Mouse (Mus musculus): ENCODE data around the gene Cbx7.
"Not testable (repeated sequence)": the region's sequence is repeated elsewhere in the genome, so short reads cannot be mapped to it uniquely, and the experiment has no call there.

The Cbx7 gene

DNA sequence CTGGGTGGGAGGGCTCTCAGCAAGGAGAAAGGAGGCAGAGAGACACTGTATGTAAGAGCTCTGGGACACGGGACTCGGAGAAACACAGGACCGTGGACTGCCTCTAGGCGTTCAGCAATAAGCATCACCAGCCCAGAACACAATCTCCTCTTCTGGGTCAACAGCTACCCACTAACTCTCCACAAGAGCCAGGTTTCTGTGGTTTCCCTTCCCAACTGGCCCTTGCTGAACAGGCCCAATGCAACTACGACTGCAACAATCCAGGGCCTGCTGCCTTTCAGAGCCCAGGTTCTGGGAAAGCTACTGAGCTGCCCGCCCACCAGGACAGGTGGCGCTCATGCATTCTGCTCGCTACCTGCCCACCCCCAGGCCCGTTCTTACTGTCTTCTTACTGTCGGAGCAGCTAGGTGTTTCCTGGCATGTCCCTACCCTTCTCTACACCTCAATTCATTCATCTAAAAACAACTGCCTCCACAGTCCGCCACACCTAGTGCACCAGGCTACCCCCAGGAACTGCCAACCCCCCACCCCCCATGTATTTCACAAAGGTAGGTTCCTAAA is 44.0 kb downstream of the Cbx7 start:
- DNase-seq (ENCODE audit: extremely low spot score), result no peak

DNA sequence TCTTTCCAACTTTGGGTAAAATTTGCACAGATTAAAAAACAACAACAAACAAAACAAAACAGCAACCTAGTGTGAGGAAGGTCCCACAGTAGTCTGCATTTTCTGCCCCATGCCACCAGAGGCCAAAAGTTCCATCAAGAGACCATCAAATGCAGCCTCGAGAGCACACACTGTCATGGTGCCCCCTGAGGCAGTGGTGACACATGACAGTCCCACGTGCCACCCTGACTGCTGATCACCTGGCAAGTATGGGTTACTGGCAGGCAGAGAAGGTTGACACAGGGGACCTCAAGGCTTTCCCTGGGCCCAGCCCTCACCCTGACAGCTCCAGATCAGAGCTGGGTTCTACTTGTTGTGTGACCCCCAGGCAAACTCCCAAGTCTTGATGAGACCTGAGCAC is 51.1 kb downstream of the Cbx7 start:
- DNase-seq (ENCODE audit: extremely low spot score), result no peak

DNA sequence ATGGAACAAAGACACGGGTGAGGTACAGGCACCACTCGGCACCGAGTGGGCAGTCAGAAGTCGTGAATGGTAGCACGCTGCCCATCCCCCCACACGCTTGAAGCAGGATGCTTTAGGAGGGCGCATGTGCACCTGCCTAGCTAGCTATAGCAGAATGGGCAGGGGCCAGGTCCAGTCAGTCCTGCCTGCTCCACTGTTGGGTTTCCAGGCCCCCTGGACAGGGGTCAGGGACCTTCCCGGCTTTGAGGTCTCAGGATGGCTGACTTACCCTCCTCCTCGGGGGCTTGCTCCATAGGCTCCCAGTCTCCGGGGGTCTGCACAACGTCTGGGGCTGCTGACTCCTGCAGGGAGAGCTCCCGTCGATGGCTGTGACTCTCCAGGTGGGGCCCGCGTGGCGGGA is 52.4 kb downstream of the Cbx7 start:
- no peak for DNase-seq (ENCODE audit: extremely low spot score)

DNA sequence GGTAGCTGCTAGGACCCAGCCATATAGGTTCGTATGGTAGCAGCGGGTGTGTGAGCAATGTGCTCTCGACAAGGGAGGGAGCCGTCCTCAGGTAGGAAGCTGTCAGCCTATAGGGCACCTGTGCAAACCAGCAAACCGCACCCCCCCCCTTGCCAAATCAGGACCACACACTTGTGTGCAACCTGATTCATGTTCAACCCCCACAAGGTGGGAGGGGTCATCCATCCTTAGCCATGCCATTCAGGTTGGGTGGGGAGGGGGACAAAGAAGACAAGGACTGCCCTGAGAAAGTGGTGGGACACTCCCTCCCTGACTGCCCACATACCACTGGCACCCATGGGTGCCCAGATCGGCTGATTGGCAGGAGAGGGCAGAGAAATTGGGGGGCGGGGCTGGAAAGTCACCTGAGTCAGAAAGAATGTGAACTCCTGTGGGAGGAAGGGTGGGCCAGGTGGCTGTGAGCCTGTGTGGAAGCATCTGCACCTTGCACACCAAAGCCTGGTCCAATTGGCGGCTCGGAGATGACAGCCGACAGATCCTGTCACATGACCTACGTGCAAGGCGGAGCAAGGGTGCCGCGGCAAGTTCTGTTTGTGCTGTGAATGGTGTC is 53.7 kb downstream of the Cbx7 start:
- DNase-seq (ENCODE audit: extremely low spot score), result no peak

DNA sequence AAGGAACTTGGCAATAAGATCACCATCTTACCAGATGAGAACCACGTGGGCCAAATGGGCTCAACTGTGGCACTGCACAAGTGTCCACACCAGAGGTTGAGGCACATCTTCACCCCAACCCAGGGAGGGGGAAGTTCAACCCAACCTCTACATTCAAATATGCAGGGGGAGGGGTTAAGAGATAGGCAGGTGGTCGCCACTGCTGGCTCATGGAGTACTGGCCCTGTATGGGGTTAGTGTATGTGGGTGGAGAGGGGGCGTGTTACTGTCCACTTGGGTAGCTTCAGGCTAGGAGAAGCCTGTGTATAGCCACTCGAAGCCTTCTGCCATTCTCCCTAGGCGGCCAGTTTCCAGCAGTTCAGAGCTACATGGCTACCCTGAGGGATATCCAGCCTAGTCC is 54.8 kb downstream of the Cbx7 start:
- no peak for DNase-seq (ENCODE audit: extremely low spot score)

DNA sequence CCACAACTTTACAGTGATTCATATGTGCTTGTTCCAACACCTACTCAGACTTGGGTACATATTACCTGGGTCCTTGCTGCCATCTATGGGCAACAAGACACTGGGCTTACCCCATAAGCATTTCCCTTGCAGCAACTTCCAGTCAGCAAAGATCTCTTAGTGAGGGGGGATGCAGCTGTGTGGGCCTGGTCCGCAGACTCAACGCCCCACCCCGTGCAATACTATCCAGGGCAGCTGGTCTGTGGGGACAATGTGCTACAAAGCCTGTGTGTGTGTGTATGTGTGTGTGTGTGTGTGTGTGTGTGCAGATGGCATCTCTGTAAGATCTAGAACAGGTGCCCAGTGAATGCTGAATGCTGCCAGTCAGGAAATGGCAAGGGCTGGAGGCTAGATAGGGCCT is 56.6 kb downstream of the Cbx7 start:
- DNase-seq (ENCODE audit: extremely low spot score), result no peak

DNA sequence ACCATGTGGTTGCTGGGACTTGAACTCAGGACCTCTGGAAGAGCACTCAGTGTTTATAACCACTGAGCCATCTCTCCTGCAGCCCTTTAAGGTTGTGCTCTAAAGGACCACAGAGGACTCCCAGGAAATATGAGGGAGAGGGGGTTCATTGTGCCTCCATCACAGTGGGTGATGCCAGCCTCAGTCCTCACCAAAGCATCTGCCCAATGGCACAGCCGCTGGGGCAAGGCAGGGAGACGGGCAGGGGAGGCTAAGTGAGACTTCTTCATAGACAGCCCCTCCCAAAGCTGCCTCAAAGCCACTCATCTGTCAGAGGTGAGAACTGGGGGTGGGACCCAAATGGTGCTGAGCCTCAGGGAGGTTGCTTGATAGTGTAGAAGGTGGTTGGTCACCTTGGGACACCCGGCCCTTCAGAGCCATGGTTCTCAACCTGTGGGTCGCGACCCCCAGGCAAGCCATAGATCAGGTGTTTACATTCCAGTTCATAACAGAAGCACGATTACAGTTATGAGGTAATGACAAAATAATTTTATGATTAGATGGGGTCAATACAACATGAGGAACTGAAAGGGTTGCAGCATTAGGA is 57.1 kb downstream of the Cbx7 start:
- DNase-seq (ENCODE audit: extremely low spot score), result no peak

DNA sequence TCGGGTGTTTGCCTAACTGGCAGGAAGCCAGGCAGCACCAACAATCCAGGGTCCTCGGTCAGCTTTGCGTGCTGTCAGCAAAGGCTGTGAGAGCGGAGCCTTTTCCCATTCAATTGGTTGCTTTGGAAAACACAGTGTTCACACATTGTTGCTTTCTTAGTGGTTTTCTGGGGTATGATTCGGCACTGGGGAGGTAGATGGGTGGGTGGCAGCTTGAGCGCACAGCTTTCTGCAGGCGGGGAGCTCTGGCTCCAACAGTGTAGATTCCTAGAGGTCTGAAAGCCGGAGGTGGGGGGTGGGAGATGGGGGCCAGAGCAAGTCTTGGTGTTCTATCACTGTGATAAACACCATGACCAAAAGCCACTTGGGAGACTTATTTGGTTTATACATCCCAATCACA is 59.6 kb downstream of the Cbx7 start:
- no peak for DNase-seq (ENCODE audit: extremely low spot score)

DNA sequence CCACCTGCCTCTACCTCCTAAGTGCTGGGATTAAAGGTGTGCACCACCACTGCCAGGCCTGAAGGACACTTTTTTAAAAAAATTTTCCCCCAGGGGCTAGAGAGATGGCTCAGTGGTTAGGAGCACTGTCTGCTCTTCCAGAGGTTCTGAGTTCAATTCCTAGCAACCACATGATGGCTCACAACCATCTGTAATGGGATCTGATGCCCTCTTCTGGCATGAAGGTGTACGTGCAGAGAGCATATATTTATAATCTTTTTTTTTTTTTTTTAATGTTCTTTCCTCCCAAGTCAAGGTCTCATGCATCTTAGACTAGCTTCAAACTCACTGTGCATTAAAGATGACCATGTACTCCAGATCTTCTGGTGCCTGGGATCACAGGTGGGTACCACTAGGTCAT is 60.1 kb downstream of the Cbx7 start:
- not testable (repeated sequence) for DNase-seq (ENCODE audit: extremely low spot score)

DNA sequence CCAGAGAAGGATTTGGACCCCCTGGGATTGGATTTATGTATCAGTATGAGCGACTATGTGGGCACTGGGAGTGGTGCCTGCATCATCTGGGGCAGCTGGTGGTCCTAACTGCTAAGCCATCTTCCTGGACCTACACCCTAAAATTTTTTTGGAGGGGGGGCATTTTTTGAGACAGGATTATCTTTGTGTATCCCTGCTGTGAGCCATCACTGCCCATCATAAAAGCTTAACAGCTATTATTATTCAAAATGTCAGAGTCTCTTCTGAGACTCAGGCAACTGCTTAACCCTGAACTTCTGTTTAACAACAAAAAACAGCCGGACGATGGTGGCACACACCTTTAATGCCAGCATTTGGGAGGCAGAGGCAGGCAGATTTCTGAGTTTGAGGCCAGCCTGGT is 61.9 kb downstream of the Cbx7 start:
- DNase-seq (ENCODE audit: extremely low spot score), result not testable (repeated sequence)

DNA sequence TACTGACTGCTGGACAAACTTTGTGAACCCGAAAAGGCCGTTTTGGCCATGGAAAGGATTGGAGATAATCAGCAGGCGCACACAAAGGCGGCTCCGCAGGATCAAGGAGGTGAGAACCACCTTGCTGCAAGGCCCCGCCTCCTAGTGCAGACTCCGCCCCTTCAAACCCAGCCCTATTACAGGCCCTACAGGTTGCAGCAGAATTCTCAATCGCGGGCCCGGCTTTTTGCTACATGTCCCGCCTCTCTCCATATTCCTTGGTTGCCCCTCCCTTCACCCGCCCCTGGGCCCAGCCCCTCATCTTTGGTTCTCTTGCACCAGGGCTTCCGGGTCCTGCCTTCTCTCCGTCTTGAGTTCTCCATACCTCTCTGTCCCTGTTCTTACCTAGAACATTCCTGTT is 64.1 kb downstream of the Cbx7 start:
- DNase-seq (ENCODE audit: extremely low spot score), result no peak

DNA sequence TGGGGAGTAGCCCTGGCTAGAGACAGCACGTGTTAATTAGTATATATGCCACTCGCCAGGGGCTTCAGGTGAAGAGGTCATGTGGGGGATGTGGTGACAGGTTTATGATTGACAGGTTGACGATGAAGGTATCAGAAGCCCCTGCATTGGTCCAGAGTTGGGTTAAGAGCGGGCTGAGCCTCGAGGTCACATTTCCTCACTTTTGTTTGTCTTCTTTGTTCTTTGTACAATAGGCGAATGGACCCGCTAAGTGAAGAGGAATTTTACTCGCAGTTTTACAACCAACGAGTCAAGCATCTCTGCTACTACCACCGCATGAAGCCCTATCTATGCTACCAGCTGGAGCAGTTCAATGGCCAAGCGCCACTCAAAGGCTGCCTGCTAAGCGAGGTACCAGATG is 65.7 kb downstream of the Cbx7 start:
- no peak for DNase-seq (ENCODE audit: extremely low spot score)

DNA sequence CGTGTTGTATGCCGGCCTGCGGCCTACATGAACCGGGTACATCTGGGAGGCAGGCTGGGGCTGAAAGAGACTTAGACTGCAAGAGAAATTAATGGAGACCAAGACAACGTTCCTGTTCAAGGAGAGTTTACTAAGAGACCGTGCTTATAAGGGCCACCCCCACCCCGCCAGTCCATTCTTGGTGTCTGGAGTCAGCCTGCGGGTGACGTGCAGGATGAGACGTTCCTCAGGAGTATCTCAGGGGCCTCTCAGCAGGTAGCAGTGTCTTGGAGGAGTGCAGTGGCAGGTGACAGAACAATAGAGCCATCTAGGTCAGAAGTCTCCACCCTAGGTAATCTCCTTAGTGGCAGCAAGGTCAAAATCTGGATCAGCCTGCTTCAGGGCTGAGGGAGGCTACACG is 66.2 kb downstream of the Cbx7 start:
- not testable (repeated sequence) for DNase-seq (ENCODE audit: extremely low spot score)

DNA sequence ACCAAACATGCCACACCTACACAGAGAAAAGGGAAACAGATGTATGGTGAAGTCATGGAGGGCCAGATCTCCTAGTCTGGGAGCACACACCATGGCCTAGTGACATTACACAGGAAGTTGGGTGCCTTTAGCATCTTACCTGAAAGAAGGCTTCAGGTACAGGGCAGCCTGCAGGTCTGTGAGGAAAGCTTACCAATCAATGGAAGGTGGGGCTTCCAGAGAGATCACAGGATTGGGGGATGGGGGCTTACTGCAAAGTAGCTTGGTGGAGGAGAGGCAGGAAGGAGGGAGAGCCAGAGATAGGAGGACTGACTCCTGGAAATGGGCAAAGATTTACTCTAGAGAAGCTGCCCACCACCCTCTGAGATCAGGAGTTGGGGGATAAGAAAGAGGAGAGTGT is 67.0 kb downstream of the Cbx7 start:
- no peak for DNase-seq (ENCODE audit: extremely low spot score)

DNA sequence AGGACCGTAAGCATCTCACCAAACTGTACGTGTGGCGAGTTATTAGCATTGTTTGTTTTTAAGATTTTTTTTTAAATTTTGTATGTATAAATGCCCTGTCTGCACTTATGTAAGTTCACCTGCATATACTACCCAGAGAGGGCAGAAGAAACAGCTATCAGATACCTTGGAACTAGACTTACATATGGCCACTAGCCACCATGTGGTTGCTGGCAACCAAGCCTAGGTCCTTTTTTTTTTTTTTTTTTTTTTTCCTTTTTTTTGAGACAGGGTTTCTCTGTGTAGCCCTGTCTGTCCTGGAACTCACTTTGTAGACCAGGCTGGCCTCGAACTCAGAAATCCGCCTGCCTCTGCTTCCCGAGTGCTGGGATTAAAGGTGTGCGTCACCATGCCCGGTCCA is 67.8 kb downstream of the Cbx7 start:
- DNase-seq (ENCODE audit: extremely low spot score), result not testable (repeated sequence)

DNA sequence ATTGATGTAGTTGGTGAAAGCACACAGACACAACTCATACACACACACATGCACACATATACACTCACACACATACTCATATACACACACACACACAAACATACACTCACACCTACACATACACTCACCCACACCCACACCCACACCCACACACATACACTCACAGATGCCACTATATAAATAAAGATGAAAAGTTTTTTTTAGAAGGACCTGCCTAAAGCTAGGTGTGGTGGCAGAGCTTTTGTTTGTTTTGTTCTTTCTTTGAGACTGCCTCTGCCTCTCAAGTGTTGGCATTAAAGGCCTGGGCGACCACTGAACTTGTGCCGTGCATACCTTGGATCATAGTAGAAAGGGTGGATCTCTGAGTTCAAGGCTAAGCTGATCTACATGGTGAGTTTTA is 69.5 kb downstream of the Cbx7 start:
- no peak for DNase-seq (ENCODE audit: extremely low spot score)

DNA sequence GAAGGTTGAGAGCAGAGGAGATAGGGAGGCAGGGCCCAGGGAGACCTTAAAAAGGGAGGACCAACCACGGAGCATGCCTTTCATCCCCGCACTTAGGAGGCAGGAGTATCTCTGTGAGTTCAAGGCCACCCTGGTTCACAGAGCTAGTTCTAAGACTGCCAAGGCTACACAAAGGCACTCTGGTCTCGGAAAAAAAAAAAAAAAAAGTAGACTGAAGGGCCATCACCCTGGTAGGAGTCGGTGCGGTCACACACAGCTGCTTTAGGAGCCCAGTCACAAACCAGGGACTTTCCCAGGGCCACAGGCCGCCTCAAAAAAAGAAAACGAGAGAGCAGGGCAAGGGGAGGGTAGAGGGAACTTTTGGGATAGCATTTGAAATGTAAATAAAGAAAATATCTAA is 70.2 kb downstream of the Cbx7 start:
- DNase-seq (ENCODE audit: extremely low spot score), result no peak

DNA sequence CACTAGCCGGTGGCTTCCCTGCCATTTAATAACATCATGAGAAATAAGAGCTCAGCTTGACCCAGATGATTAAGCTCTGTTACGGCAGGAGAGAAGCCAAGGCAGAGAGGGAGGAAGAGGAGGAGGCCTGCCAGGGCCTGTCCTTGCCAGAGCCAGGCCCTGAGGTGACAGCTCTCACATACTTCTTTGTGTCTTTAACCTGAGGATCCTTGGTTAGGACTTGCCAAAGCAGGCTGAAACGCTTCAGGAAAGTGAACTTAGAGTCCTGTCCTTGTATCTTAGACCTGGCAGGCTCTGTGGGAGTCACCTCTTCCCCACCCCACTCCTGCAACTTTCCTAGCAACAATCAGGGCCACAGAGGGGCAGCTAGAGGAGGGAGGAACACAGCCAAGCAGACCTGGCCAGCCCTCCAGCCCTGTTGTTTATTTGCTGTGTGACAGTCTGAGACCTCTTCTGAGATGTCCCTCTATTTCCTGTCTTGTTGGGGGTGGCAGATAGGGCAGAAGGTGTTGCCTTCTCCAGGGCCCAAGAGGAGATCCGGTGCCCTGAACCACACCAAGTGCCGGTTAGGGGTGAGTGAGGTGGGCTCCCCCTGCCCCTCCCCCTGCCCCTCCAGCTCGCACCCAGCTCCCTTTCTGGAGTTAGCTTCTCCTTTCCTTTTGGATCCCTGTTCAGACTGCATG is 71.0 kb downstream of the Cbx7 start:
- no peak for DNase-seq (ENCODE audit: extremely low spot score)

DNA sequence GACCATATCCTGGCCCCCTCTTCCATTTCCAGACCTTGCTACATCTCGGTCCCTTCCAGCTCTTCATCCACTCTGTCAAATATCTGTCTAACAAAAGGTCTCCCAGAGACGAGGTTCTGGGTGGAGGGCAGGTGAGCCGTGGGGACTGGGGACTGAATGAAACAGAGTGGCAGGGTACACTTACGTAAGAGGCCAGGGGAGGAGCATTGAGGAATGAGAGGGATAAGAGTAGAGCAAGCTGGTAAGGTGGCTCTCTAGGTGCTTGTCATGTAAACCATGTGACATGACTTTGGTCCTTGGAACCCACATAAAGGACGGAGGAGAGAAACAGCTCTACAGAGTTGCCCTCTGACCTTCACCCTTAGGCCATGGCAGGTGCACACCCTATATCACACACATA is 71.9 kb downstream of the Cbx7 start:
- DNase-seq (ENCODE audit: extremely low spot score), result no peak

DNA sequence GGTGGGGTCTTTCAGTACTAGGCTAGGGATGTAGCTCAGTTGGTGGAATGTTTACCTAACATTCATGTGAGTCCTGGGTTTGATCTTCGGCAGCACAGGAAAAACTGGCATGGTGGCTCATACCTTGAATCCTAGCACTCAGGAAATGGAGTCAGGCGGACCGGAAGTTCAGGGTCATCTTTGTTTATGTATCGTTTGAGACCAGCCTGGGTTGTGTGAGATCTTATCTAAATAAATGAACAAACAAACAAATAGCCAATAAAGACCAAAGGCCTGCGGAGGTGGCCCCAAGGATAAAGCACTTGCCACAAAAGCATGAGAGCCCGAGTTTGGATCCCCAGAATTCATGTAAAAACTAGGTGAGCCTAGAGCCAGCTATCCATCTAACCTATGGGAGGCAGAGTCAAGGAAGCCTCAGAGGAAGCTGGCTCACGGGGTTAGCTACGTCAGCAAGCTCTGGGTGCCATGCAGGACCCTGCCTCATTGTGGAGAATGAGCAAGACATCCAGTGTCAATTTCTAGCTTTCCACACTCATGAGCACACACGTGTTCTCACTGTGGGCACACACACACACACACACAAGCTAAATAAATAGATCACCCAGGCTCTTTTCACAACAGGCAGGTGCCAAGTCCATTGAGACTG is 74.7 kb downstream of the Cbx7 start:
- DNase-seq (ENCODE audit: extremely low spot score), result no peak

DNA sequence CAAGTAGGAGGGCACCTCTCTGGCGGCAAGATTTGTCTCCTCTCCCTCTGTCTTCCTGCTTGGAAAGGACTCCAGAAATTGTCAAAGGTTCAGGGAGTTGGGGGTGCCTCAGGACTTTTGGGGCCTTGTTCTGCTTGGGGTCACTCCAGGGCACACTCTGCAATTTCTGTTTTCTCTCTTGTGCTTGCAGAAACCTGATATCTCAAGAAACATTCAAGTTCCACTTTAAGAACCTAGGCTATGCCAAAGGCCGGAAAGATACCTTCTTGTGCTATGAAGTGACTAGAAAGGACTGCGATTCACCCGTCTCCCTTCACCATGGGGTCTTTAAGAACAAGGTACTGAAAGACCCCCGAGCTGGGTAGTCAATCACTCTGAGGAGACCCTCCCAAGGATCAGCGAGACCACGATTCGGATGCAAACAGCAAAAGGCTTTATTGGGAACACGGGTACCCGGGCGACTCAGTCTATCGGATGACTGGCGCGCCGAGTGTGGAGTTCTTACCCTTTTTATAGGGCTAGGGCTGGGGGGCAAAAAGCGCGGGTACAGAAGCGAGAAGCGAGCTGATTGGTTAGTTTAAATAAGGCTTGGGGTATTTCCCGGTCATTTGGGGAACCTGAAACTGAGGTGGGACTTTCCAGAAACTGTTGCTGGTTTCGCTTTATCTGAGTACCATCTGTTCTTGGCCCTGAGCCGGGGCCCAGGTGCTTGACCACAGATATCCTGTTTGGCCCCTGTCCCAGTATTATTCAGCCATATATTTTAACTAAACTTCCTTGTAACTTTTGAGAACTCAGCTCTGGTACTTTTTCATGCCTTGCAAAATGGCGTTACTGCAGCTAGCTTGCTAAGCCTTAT is 75.5 kb downstream of the Cbx7 start:
- DNase-seq (ENCODE audit: extremely low spot score), result not testable (repeated sequence)

DNA sequence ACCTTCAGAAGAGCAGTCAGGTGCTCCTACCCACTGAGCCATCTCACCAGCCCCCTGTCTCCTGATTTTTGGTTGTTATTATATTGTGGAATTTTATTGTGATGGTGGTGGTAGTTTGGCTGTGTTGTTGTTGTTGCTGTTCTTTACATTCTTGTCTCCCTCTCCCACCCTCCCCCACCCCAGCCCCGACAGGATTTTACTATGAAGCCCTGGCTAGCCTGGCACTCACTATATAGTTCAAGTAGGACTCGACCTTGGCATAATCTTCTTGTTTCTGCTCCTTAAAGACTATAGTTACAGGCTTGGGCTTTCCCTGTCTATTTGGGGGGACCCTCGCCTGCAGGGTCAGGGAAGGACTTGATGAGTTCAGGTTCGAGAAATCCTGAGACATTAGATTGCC is 76.6 kb downstream of the Cbx7 start:
- DNase-seq (ENCODE audit: extremely low spot score), result no peak

Measured in embryo, embryonic 9.5 days (tissue).